Mouse (Mus musculus) embryonic stem cell, embryonic (primary cell): ENCODE results near the gene Ric8a.
"Not testable (repeated sequence)": the region's sequence is repeated elsewhere in the genome, so short reads cannot be mapped to it uniquely, and the experiment has no call there.

Source experiments
- CTCF ChIA-PET, 4 experiments: fragments of 300-600 bp in 2 of 4; fragments of 350-600 bp in 2 of 4; sonication (Branson Sonifier 250); formaldehyde crosslinking; loops; one replicate each; lab custom pipeline; 2022; ENCODE audit warnings: inconsistent platforms in 2 of 4; lab: Charles Lee
- POLR2A ChIA-PET, 4 experiments: fragments of 300-600 bp in 2 of 4; fragments of 350-600 bp in 2 of 4; sonication (Branson Sonifier 250); formaldehyde crosslinking; loops; one replicate each; lab custom pipeline; 2022; ENCODE audit warnings: antibody characterized with exemption in 4 of 4, inconsistent platforms in 1 of 4; lab: Charles Lee

Gene Ric8a

DNA sequence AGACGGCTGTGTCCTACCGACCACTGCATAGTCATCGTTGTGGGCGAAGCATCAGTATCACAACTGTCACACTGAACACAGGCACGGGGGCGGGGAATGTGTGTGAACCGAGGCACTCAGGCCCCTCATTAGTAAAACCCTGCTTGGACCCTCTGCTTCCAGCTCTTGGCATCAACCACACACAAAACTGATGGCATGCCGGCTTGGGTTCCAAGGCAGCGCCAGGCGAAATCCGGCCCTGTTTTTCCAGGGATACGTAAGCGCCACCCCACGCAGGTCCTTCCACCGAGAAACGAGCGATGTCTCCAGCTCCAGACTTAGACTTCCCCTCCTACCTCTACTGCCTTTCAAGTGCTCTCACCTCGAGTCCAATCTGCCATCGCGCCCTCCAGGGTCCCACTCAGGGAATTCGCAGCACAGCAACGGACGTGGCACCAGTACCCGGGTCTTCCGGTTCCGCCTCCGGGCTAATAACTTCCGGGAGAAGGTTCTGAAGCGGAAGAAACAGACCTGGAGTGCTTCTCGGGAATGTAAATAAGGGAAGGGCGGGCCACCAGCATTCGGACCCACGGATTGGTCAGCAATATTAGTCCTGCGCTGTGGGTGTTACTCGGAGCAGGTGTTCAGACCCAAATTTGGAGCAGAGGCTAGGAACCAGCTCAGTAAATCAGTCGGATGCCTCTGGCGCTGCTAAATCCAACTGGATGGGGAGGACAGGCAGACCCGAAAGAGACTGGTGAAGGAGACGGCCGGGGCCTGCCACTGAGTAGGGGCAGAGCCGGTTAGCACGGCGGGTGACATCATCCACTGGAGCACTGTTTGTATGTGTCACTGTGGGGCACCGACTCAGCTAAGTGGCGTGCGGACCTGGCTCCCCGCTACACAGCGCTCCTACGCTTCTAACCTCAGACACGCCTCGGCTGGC lies 635 bp upstream of the Ric8a start, which contains the start of gene Gm45785:
TSS of gene Gm45785 (minus strand) at position 472 of the 925 bp plus-strand sequence.
- CTCF ChIA-PET, result interaction anchor here in 3 of 4 experiments (0.5 to 2.1 kb wide), 5 partner anchors 11 to 320 kb away, joined by 3 to 9 read pairs (median 5); partner anchors contain the start of gene Scgb1c1 (in 1 of the 3)
- POLR2A ChIA-PET, result interaction anchor here in 3 of 4 experiments (0.6 to 6.8 kb wide), 62 partner anchors 8 to 741 kb away, joined by 3 to 50 read pairs (median 4); partner anchors contain the start of genes Odf3 (in 3 of the 3), Psmd13 (in 3 of the 3), Sirt3 (in 3 of the 3) and Mtg1 (in 2 of the 3)

DNA sequence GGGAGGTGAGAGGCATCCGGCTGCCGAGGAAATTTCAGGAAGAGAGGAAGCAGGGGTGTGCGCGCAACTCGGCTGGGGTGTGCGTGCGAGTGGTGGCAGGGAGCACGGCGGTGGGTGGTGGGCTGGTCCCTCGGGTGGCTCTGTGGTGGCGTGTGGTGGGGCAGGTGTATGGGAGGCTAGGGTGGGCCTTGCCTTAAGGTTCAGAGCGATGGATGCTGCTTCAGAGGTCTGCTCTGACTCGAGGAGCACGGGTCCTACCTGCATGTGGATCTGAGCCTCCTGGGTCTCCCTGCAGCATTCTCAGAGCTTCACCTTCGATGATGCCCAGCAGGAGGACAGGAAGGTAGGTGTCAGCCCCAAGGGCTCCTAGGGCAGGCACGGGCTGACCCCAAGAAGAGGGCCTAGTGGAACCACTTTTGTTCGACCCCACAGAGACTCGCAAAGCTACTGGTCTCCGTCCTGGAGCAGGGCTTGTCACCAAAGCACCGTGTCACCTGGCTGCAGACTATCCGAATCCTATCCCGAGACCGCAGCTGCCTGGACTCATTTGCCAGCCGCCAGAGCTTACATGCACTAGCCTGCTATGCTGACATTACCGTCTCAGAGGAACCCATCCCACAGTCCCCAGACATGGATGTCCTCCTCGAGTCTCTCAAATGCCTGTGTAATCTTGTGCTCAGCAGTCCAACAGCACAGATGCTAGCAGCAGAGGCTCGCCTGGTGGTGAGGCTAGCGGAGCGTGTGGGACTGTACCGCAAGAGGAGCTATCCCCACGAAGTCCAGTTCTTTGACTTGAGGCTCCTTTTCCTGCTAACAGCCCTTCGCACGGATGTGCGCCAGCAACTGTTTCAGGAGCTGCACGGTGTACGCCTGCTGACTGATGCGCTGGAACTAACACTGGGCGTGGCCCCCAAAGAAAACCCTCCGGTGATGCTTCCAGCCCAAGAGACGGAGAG lies 1.1 kb downstream of the Ric8a start, which contains the start of gene Bet1l:
TSS of gene Bet1l (minus strand) at position 28 of the 956 bp plus-strand sequence.
- ChIA-PET POLR2A (interaction anchor here in 3 of 4 experiments (0.6 to 6.8 kb wide), 34 partner anchors 10 to 756 kb away, joined by 3 to 50 read pairs (median 5); partner anchors contain the start of genes Psmd13 (in 3 of the 3), Sirt3 (in 3 of the 3), Odf3 (in 2 of the 3) and Fuom (in 1 of the 3)), CTCF (interaction anchor here in 3 of 4 experiments (0.6 to 1.5 kb wide), 9 partner anchors 13 to 318 kb away, joined by 3 to 6 read pairs (median 3); partner anchors contain the start of gene Scgb1c1 (in 1 of the 3))

GRCm38 (mm10) chr7:140858746-140859145 lies 2.0 kb downstream of the Ric8a start:
- CTCF ChIA-PET, result interaction anchor here in 1 of 4 experiments (0.9 to 1.3 kb wide), 2 partner anchors 14 to 45 kb away, joined by 3 to 6 read pairs; partner anchors contain the start of gene Scgb1c1

GRCm38 (mm10) chr7:140859997-140860396 lies 3.2 kb downstream of the Ric8a start:
- ChIA-PET CTCF (interaction anchor here in 2 of 4 experiments (0.5 to 0.6 kb wide), 3 partner anchors 172 to 486 kb away, joined by 3 to 5 read pairs (median 3); no protein-coding TSS in a partner anchor), POLR2A (interaction anchor here in 3 of 4 experiments (0.5 to 6.8 kb wide), 11 partner anchors 11 to 779 kb away, joined by 3 to 50 read pairs (median 6); partner anchors contain the start of gene Psmd13 (in 1 of the 3))

More at GRCm38 (mm10) chr7:140858746-140859145, 2.0 kb downstream of the Ric8a start:
- POLR2A ChIA-PET, result interaction anchor here in 3 of 4 experiments (0.8 to 6.8 kb wide), 21 partner anchors 9 to 757 kb away, joined by 3 to 50 read pairs (median 6); partner anchors contain the start of genes Psmd13 (in 3 of the 3), Sirt3 (in 3 of the 3), Odf3 (in 2 of the 3) and Fuom (in 1 of the 3)

DNA sequence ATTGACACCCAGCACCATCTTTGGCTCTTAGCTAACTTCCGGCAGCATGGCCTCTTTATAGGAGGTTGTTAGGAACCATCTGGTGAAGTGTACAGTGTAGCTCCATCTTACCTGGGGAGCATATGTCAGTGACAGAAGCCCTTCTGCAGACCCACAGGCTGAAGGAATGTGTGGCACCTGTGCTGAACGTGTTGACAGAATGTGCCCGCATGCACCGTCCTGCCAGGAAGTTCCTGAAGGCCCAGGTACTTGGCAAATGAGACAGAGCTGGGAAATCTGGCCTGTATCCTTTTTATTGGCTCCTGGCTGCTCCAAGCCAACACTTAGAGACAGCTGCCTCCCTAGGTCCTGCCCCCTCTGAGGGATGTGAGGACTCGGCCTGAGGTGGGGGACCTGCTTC lies 4.0 kb downstream of the Ric8a start:
- ChIA-PET POLR2A (interaction anchor here in 3 of 4 experiments (0.5 to 6.8 kb wide), 11 partner anchors 10 to 780 kb away, joined by 3 to 50 read pairs (median 6); partner anchors contain the start of gene Psmd13 (in 1 of the 3)), CTCF (interaction anchor here in 1 of 4 experiments (0.6 kb wide), 1 partner anchor 289 kb away, joined by 4 read pairs; no protein-coding TSS in a partner anchor)

GRCm38 (mm10) chr7:140864761-140865160 lies 8.0 kb downstream of the Ric8a start:
- POLR2A ChIA-PET, result interaction anchor here in 3 of 4 experiments (0.7 to 2.0 kb wide), 12 partner anchors 8 to 36 kb away, joined by 3 to 13 read pairs (median 4); partner anchors contain the start of genes Gm45785 (in 2 of the 3), Odf3 (in 2 of the 3), Ric8a (in 2 of the 3) and Cox8b (in 1 of the 3)

GRCm38 (mm10) chr7:140874224-140874623 lies 17.5 kb downstream of the Ric8a start:
- ChIA-PET POLR2A (interaction anchor here in 1 of 4 experiments (0.7 to 2.0 kb wide), 3 partner anchors 9 to 319 kb away, joined by 3 to 7 read pairs (median 4); partner anchors contain the start of genes Hras and Lrrc56), CTCF (interaction anchor here in 1 of 4 experiments (1.2 kb wide), 1 partner anchor 9 kb away, joined by 3 read pairs; no protein-coding TSS in a partner anchor)

More at GRCm38 (mm10) chr7:140864761-140865160, 8.0 kb downstream of the Ric8a start:
- CTCF ChIA-PET, result interaction anchor here in 1 of 4 experiments (1.1 kb wide), 1 partner anchor 10 kb away, joined by 3 read pairs; no protein-coding TSS in a partner anchor

DNA sequence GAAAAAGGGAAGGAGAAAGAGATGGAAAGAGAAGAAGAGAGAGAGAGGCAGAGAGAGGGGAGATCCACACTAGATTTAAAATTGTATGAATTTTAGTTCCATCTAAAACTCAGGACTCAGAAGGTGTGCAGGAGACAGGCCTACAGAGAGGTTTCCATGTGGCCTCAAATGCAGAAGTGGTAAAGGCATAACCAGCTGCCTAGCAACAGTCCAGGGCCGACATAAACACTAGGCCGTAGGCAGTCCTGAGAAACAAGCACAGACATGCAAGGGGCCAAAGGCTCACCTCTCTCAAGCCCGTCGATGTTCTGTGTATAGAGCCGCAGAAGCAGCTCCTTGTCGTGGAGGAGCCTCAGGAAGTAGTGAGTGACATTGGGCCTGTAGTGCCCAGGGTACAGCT lies 20.6 kb downstream of the Ric8a start:
- CTCF ChIA-PET, result interaction anchor here in 1 of 4 experiments (0.7 to 1.3 kb wide), 2 partner anchors 31 to 72 kb away, joined by 3 to 4 read pairs; no protein-coding TSS in a partner anchor
- POLR2A ChIA-PET, result interaction anchor here in 3 of 4 experiments (0.6 to 3.2 kb wide), 8 partner anchors 12 to 752 kb away, joined by 3 to 11 read pairs (median 3); partner anchors contain the start of genes Cox8b (in 1 of the 3), Gm45785 (in 1 of the 3) and Ric8a (in 1 of the 3)

GRCm38 (mm10) chr7:140879355-140879754 lies 22.6 kb downstream of the Ric8a start:
- POLR2A ChIA-PET, result interaction anchor here in 1 of 4 experiments (2.0 kb wide), 1 partner anchor 10 kb away, joined by 6 read pairs; no protein-coding TSS in a partner anchor
- CTCF ChIA-PET, result no interaction called here

- CTCF ChIA-PET, result interaction anchor here in 2 of 4 experiments (0.6 to 1.0 kb wide), 2 partner anchors 12 to 61 kb away, joined by 3 read pairs; partner anchors contain the start of gene Pgghg (in 1 of the 2)
- POLR2A ChIA-PET, result interaction anchor here (0.6 to 3.1 kb wide), 25 partner anchors 8 to 1232 kb away, joined by 3 to 35 read pairs (median 5); partner anchors contain the start of genes Gm45785 (in 3 of the 4), Bet1l (in 2 of the 4), Ric8a (in 2 of the 4) and Echs1 (in 1 of the 4)
These were observed 23.7 kb downstream of the Ric8a start for GRCm38 (mm10) chr7:140880419-140880818.

- ChIA-PET CTCF (interaction anchor here in 2 of 4 experiments (0.6 to 1.9 kb wide), 3 partner anchors 12 to 60 kb away, joined by 3 to 9 read pairs (median 3); partner anchors contain the start of gene Pgghg (in 1 of the 2)), POLR2A (interaction anchor here (0.6 to 3.1 kb wide), 33 partner anchors 9 to 1233 kb away, joined by 3 to 35 read pairs (median 5); partner anchors contain the start of genes Gm45785 (in 3 of the 4), Bet1l (in 2 of the 4), Ric8a (in 2 of the 4) and Echs1 (in 1 of the 4))
These were observed 24.2 kb downstream of the Ric8a start for GRCm38 (mm10) chr7:140880865-140881515.

DNA sequence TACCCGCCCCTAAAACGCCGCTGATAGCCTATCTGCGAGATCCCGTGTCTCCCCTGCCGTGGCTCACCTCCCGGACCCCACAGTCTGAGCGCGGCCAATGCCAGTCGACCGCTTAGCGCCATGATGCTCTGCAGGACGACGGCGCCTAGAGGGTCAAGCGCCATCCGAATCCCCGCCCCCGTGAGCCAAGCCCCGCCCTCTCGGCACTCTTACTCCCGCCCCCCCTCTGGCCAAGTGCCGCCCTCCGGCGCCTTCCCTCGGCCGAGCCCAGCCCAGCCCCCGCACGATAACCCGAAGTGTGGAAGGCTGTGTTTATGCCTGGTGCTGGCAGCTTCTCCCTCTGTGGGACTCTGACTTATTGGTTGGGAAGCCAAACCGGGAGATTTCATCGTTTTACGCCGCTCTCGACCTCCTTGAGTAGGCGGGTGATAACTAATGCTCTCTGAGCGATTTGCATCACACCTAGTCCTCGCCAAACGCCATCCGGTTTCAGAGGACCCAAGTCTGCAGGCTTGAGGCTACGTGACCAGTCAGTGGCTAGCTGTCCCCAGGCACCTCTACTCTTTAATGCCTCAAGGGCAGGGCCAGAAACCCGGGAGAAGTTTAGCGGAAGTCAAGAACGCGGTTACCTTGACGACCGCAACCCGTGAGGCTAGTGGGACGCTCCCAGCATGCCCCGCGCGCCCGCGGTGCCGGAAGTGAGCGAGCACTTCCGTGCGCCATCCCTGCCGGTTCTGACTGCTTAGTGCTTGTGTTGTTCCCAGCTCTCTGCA lies 25.1 kb downstream of the Ric8a start, which contains the start of the genes Psmd13 and Sirt3:
TSS of gene Psmd13 (plus strand) at position 273 of the 773 bp plus-strand sequence.
TSS of gene Sirt3 (minus strand) at position 614 of the 773 bp plus-strand sequence.
- ChIA-PET CTCF (interaction anchor here in 3 of 4 experiments (0.5 to 1.9 kb wide), 7 partner anchors 21 to 693 kb away, joined by 3 to 9 read pairs (median 3); partner anchors contain the start of gene Pgghg (in 1 of the 3)), POLR2A (interaction anchor here (0.6 to 3.1 kb wide), 42 partner anchors 10 to 765 kb away, joined by 3 to 35 read pairs (median 4); partner anchors contain the start of genes Gm45785 (in 3 of the 4), Ric8a (in 3 of the 4), Bet1l (in 2 of the 4) and Zfp941 (in 2 of the 4))

- POLR2A ChIA-PET, result interaction anchor here (0.5 to 3.1 kb wide), 32 partner anchors 9 to 766 kb away, joined by 3 to 35 read pairs (median 3); partner anchors contain the start of genes Gm45785 (in 3 of the 4), Ric8a (in 3 of the 4), Bet1l (in 2 of the 4) and Zfp941 (in 2 of the 4)
- CTCF ChIA-PET, result interaction anchor here in 3 of 4 experiments (0.5 to 1.9 kb wide), 6 partner anchors 21 to 694 kb away, joined by 3 to 9 read pairs (median 3); no protein-coding TSS in a partner anchor
These were observed 25.7 kb downstream of the Ric8a start for GRCm38 (mm10) chr7:140882469-140882803.

- CTCF ChIA-PET, result not testable (repeated sequence)
- POLR2A ChIA-PET, result interaction anchor here in 2 of 4 experiments (1.4 to 1.7 kb wide), 3 partner anchors 10 to 179 kb away, joined by 3 to 6 read pairs (median 3); no protein-coding TSS in a partner anchor
These were observed 33.9 kb downstream of the Ric8a start for GRCm38 (mm10) chr7:140890636-140891035.
